Comparison of ENCODE assay signal across 8 mouse cellular contexts in the genomic region with DNA sequence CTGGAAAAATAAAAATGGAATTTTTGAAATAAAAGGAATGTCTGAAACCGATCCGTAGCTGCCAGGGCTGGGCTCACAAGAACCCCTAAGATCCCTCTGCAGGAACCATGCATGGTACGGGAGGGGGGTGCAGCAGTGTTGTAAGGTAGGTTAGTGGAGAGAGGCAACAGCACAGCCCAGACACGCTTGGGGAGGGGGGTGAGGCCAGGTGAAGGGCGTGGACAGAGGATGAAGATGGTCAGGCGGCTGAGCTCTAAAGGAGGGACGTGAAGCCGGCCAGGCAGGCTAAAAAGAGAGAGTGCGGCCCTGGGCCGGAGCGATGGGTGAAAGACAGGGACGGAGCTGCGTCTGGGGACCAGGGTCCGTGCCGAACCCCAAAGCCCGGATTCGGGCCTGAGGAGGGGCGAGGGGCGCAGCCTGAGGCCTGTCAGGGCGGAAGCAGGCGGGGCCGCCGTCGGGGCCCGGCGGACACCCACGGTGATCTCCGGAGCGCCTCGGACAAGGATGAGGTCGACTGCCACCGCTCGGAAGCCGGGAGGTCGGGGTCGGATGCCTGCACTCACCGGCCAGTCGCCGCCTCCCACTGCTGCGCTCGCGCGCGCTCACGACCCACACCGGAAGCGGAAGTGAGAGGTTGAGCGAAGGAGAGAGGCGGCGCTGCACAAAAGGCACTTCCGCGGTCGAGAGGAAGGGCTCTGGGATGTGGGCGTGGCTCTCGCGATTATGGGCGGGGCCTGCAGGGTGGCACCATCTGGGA. TPM values are rescaled to one million over a fixed set of nuclear protein-coding genes. Genes with fewer than 3 reads are reported as not detected.
DNase-seq lines count a peak whose midpoint lies in the region; ATAC-seq and TF ChIP-seq lines count a peak whose summit lies in the region.

A gene (minus strand): TSS at position 638 of the 757 bp plus-strand sequence.

- peak; percentile 89 for DNase-seq in WW6 (ENCODE audit: low read depth, low spot score)
- DNase-seq in cerebellum, postnatal 4 days (ENCODE audit: low spot score in 2 of 2) = peak; percentile 89 to 93
- peak; percentile 98 for DNase-seq in gastrocnemius, adult 2 months
- DNase-seq in hindbrain, postnatal 0 days (ENCODE audit: low spot score) = peak; percentile 97
- peak; percentile 92 to 93 for DNase-seq in left cerebral cortex, adult 2 months (ENCODE audit: extremely low spot score in 1 of 2, low spot score in 2 of 2)
- DNase-seq in right cerebral cortex, adult 2 months (ENCODE audit: low spot score in 2 of 2) = peak; percentile 93 to 94
- DNase-seq in urinary bladder, postnatal 14 days (ENCODE audit: low spot score) = peak; percentile 98

- peaks cover 16% of the 10 kb centered on the region for H3K4me1 ChIP-seq in hindbrain, postnatal 0 days (ENCODE audit: insufficient read depth, low read length)

- peaks cover 18% of the 10 kb centered on the region for H3K36me3 ChIP-seq in hindbrain, postnatal 0 days (ENCODE audit: insufficient read depth, low read length)

- under 1% methylated on average over 57 of the region's 57 CpGs for WGBS in hindbrain, postnatal 0 days

- no peaks in the 10 kb centered on the region for H3K9me3 ChIP-seq in hindbrain, postnatal 0 days (ENCODE audit: low read length)

- no peak for TF ChIP-seq CTCF in gastrocnemius, adult 2 months (IDR thresholded peaks at IDR 0.05)
- peak; percentile 30 for TF ChIP-seq CTCF in hindbrain, postnatal 0 days (IDR thresholded peaks at IDR 0.05; ENCODE audit: low read depth)
- TF ChIP-seq CTCF in left cerebral cortex, adult 2 months (IDR thresholded peaks at IDR 0.05) = no peak

- H3K4me2 ChIP-seq in hindbrain, postnatal 0 days (ENCODE audit: low read depth, low read length) = peak within 1 kb of the TSS; percentile 94

- no peaks in the 10 kb centered on the region for H3K27me3 ChIP-seq in hindbrain, postnatal 0 days (ENCODE audit: insufficient read depth, low read length)

- peak; percentile 88 for ATAC-seq in hindbrain, postnatal 0 days
- peak; percentile 100 for ATAC-seq in megakaryocyte, adult 5-6 weeks (ENCODE audit: poor library complexity, severe bottlenecking)

- intact Hi-C loops in gastrocnemius, adult 2 months (cut with DNase I) = no loop called here
- intact Hi-C loops in left cerebral cortex, adult 2 months (cut with DNase I) = no loop called here

- peak within 1 kb of the TSS; percentile 86 for H3K4me3 ChIP-seq in gastrocnemius, adult 2 months
- peak within 1 kb of the TSS; percentile 80 for H3K4me3 ChIP-seq in hindbrain, postnatal 0 days (ENCODE audit: low read length)
- peak within 1 kb of the TSS; percentile 91 for H3K4me3 ChIP-seq in left cerebral cortex, adult 2 months

- H3K9ac ChIP-seq in hindbrain, postnatal 0 days (replicated peaks; ENCODE audit: low read length) = peak within 1 kb of the TSS; percentile 99

- peak within 1 kb of the TSS; percentile 93 for H3K27ac ChIP-seq in gastrocnemius, adult 2 months
- peak within 1 kb of the TSS; percentile 82 for H3K27ac ChIP-seq in hindbrain, postnatal 0 days
- H3K27ac ChIP-seq in left cerebral cortex, adult 2 months = peak within 1 kb of the TSS; percentile 94

RNA-seq across cellular contexts. Expression of the gene that starts here (rescaled TPM):
- 10 to 100 TPM; 13.7 to 15.1 TPM for total RNA-seq in gastrocnemius, adult 2 months (2021)
- total RNA-seq in hindbrain, postnatal 0 days (2014; rRNA removed) = 67.0 and 90.9 TPM in 2 replicates
- polyA plus RNA-seq in hindbrain, postnatal 0 days (2015; fragmentation: Nextera tagmentation; extraction: Ambion mirVana) = 70.3 and 77.5 TPM in 2 replicates
- 10 to 100 TPM; 92.7 to 98.3 TPM for total RNA-seq in left cerebral cortex, adult 2 months (2021)
- 15.8 and 23.4 TPM in 2 replicates for total RNA-seq in megakaryocyte, adult 5-6 weeks (2015)
- 28.8 and 32.6 TPM in 2 replicates for total RNA-seq in megakaryocyte, adult 5-6 weeks (2017)

Comparison
In these comparisons a context has a peak if more than half of its experiments do, and no peak if none do; other contexts are left out.
1. Peak in every context shown above with its lines: DNase-seq, ATAC-seq, H3K4me3 ChIP-seq and H3K27ac ChIP-seq.